Mouse (Mus musculus) mesoderm, embryonic 11.5 days (tissue): ENCODE results near the gene Dchs2.

Experiments used
- DNase-seq: peaks from one replicate; pipeline ENCODE4 v3.0.0-alpha.2; 2012; ENCODE audit warnings: low read depth, low spot score

The Dchs2 gene

GRCm38 (mm10) chr3:83155600-83155999 is 27.9 kb downstream of the Dchs2 start:
- no peak for DNase-seq

DNA sequence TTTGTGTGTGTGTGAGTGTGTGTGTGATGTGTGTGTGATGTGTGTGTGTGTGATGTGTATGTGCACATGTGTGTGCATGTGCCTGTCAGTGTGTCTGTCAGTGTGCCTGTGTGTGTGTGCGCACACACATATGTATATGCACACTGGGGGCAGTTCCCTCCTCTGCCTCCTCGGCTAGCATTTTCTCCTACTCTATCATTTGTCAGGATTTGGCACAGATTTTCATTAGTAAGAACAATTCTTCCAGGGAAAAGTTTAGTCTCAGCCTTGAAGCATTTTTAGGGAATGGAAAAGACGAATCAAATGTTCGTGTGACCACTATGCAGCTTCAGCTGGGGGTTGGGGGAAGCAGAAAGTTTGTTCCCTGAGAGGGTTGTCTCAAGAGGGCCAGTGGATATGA is 28.4 kb downstream of the Dchs2 start:
- no peak for DNase-seq

GRCm38 (mm10) chr3:83161542-83162231 is 33.9 kb downstream of the Dchs2 start:
- DNase-seq = no peak

GRCm38 (mm10) chr3:83163676-83164075 is 35.9 kb downstream of the Dchs2 start:
- DNase-seq = peak; percentile 18

- DNase-seq = no peak
Observed at GRCm38 (mm10) chr3:83185527-83185926, 57.8 kb downstream of the Dchs2 start.

DNA sequence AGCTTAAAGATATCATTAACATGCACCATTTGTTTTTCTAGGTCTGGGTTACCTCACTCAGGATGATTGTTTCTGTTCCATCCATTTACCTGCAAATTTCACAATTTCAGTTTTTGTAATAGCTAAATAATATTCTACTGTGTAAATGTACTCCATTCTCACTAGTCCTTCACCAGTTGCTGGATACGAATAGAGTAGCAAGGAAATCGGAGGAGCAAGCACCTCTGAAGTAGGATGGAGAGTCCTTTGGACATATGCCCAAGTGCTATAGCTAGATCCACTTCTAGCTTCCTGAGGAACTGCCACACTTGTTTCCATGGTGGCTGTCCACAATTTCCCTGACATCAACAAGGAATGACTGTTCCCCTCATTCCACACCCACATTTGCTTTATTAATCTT is 63.5 kb downstream of the Dchs2 start:
- DNase-seq = no peak

GRCm38 (mm10) chr3:83192401-83192800 is 64.7 kb downstream of the Dchs2 start:
- DNase-seq = no peak

- DNase-seq = no peak
Observed at GRCm38 (mm10) chr3:83194911-83195310, 67.2 kb downstream of the Dchs2 start.

DNA sequence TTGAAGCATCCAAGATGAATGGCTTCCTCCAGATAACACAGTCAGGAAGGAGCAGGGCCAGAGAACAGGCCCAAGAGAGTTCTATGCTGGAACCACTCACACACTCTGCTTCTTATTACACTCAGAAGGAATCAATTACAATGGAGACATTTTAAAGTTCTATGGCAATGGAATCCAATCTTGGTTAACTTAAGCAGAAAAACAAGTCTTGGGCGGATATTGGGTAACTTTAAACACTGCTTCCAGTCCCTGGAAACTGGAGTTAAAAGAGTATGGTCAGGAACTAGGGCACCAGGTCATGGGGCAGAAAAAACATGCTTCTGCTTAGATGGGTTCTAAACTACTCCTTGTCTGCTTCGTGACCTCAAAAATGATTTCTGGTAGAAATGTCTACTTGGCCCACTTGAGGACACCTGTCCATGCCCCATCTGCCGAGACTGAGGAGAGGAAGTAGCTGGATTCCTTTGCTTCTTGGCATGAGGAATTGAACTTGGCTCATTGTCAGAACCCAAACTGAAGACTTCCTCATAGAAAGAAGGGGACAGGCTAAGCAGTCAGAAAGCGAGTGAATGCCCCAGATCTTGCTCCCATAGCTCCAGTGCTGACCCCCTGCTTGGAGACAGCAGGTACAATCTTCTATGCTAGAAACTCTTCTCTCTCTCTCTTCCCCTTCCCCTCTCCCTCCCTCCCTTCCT is 73.7 kb downstream of the Dchs2 start:
- DNase-seq = no peak

GRCm38 (mm10) chr3:83205073-83205668 is 77.4 kb downstream of the Dchs2 start:
- DNase-seq = no peak

- DNase-seq = no peak
Observed at GRCm38 (mm10) chr3:83209646-83210045, 81.9 kb downstream of the Dchs2 start.

GRCm38 (mm10) chr3:83210210-83210609 is 82.5 kb downstream of the Dchs2 start:
- DNase-seq = no peak

DNA sequence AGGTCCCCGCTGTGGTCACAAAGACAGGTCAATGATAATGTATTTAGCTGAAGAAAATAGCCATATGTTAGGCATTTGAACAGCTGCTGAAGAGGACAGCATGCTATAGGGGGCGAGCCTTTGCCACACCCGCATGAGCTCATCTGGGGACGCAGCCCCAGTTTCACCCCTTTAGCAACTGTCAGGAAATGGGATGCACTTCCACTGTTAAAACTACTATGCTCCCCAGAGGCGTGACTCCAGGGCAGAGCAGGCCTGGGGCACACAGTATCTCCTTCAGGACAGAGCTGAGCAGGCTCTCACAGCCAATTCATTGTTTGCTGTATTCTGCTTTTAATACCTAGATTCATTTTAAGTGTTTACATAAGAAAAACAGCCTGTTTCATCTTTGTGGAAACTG is 84.2 kb downstream of the Dchs2 start:
- peak; percentile 57 for DNase-seq

- DNase-seq = no peak
Observed at GRCm38 (mm10) chr3:83212578-83212977, 84.8 kb downstream of the Dchs2 start.

GRCm38 (mm10) chr3:83218059-83218458 is 90.3 kb downstream of the Dchs2 start:
- no peak for DNase-seq

DNA sequence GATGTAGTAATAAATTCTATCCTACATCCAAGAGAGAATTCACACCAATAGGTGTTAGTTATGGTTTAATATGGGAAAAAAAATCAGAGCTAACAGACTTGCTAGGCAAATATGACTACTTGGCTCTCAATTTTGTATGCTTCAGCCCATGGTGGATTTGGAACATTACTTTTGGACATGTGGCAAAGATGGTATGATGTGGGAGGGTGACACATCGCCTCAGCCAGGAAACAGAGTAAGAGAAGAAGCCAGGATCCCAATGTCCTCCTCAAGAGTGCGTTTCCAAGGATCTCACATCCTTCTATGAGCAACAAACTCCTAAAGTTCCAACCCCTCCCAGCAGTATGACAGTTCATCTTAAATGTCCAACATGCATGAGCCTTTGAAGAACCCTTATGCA is 92.4 kb downstream of the Dchs2 start:
- no peak for DNase-seq

- no peak for DNase-seq
Observed at GRCm38 (mm10) chr3:83222125-83222524, 94.4 kb downstream of the Dchs2 start.

GRCm38 (mm10) chr3:83228383-83228782 is 100.6 kb downstream of the Dchs2 start:
- no peak for DNase-seq

DNA sequence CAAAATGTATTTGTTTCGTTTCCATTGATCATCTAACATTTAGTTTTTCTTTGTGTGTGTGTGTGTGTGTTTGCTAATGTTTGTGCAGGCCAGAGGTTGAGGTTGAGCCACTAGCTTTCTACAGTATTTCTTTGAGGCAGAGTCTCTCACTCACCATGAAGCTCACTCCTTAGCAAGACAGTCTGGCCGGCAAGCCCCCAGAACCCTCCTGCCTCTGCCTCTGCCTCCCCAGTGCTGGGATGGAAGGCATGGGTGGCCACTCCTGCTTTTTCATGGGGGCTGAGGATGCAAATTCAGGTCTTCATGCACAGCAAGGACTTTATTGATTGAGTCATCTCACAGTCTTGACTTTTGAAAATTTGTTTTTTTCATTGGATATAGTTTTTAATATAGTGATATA is 102.6 kb downstream of the Dchs2 start:
- no peak for DNase-seq

DNA sequence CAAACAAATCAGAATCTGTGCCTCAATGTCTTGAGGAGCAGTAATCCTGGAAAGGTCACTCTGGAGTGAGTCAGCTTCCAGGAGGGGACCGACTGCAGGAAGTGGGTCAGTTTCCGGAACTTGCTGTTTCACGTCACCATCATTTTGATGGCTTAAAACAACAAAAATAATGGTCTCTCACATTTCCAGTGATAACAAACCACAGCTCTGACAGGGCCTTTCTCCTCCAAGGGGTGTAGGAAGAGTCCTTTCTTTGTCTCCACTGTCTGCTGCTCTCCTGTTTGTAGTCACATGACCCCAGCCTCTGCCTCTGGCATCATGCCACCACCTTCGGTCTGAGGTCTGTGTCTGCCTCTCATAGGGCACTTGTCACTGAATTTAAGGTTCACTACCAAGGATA is 106.7 kb downstream of the Dchs2 start:
- DNase-seq = no peak

DNA sequence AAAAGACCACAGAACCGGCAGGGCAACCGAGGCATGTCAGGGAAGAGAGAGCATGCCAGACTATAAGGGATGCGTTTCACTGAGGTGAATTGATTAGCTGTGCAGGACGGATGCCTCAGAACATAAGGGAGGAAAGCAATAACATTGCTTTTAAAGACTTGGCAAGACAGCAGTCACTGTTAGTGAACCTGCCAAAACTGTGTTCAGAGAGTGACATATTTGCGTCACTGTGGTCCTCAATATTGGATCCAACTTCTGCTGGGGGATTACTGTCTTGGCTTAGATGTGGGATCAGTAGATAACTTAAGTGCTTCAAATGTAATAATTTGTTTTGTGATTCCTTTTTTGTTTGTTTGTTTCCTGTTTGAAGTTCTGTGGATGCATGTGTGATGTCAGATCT is 107.3 kb downstream of the Dchs2 start:
- DNase-seq = no peak

DNA sequence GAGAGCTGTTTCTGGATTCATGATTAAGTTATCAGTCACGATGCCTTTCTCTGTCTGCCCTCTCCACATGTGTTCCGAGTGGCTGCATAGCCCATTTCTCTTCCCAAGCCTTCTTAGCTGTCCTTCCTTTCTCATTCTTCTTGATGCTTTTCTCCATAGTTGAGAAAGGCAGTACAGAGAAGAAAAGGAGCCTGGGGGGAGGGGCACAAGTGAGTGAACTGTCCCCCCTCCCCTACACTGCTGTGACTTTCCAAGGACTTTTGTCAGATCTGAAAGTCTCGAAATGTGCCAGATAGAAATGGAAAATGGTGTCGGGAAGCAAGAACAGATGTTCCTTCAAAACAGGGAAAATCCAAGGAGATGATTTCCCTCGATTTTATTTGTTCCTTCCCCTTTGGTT is 118.8 kb downstream of the Dchs2 start:
- DNase-seq = no peak

- DNase-seq = no peak
Observed at GRCm38 (mm10) chr3:83250001-83250545, 122.3 kb downstream of the Dchs2 start.
